Mouse (Mus musculus) midbrain, embryonic 16.5 days (tissue): ENCODE results near the gene Trim15. TPM values are rescaled to one million over a fixed set of nuclear protein-coding genes. Genes with fewer than 3 reads are reported as not detected.

Experiments used
- ATAC-seq: fragments of 200-750 bp; cut with Nextera tagmentation; 2 replicates; pipeline ENCODE4 v1.8.0; 2017; ENCODE audit warnings: moderate TSS enrichment
- H3K27ac ChIP-seq: fragments of 300-500 bp; sonication (generic); 2 replicates; pipeline ENCODE4 v1.5.1; 2014; ENCODE audit warnings: mild to moderate bottlenecking, low read length, mixed read lengths
- H3K27me3 ChIP-seq: fragments of 300-500 bp; sonication (generic); 2 replicates; pipeline ENCODE4 v1.6.1; 2014; ENCODE audit warnings: low read depth, low read length, mixed read lengths; ENCODE audit not compliant: control insufficient read depth, insufficient read depth
- H3K36me3 ChIP-seq: fragments of 300-500 bp; sonication (generic); 2 replicates; pipeline ENCODE4 v1.6.1; 2014; ENCODE audit warnings: mild to moderate bottlenecking, low read length, moderate library complexity, mixed read lengths; ENCODE audit not compliant: control insufficient read depth, insufficient read depth
- H3K4me1 ChIP-seq: fragments of 300-500 bp; sonication (generic); 2 replicates; pipeline ENCODE4 v1.6.1; 2014; ENCODE audit warnings: mild to moderate bottlenecking, low read length, mixed read lengths; ENCODE audit not compliant: control insufficient read depth, insufficient read depth
- H3K4me2 ChIP-seq: fragments of 300-500 bp; sonication (generic); 2 replicates; pipeline ENCODE4 v1.6.1; 2014; ENCODE audit warnings: mild to moderate bottlenecking, low read length, mixed read lengths
- H3K4me3 ChIP-seq: fragments of 300-500 bp; sonication (generic); 2 replicates; pipeline ENCODE4 v1.5.1; 2014; ENCODE audit warnings: low read depth, mild to moderate bottlenecking, low read length, moderate library complexity, mixed read lengths
- H3K9ac ChIP-seq: fragments of 300-500 bp; sonication (generic); 2 replicates; pipeline ENCODE4 v1.6.1; 2014; ENCODE audit warnings: low read depth, low read length, mixed read lengths
- H3K9me3 ChIP-seq: fragments of 300-500 bp; sonication (generic); replicated peaks from 2 replicates; pipeline ENCODE4 v1.6.1; 2014; ENCODE audit warnings: mild to moderate bottlenecking, low read length, mixed read lengths; ENCODE audit not compliant: control insufficient read depth, poor library complexity, severe bottlenecking
- WGBS: fragments of 180-500 bp; shearing (Covaris S2); extraction: QIAGEN DNeasy Blood & Tissue Kit; methylation state at CpG from one replicate; pipeline ENCODE4 v1.1.7; 2014; 5-methylcytosine and 5-hydroxymethylcytosine counted together
- polyA plus RNA-seq: library from polyadenylated mRNA; unstranded; fragments of >200 nt; fragmentation: Nextera tagmentation; extraction: Ambion mirVana; gene quantifications from 2 replicates; pipeline ENCODE4 v1.2.1, GENCODE M21; 2015

Gene Trim15
- polyA plus RNA-seq, 1 experiment from 2014 or later, result 0.89 TPM

DNA sequence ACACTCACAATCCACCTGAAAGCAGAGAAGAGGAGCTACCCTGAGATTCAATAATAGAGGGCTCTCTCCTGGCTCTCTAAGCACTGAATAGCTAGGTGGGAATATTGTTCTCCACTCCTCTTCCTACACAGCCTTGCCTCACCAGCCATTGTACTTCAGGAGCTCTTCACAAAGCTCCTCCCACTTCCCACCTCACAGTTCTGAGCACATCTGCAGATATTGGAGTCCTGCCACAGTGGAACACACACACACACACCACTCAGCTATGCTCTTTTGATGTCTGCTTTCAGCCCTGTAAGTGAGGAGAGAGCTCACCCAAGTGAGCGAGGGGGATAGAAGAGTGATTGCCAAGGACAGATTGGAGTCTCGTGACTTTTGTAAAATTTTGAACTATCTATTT lies 16.3 kb upstream of the Trim15 start:
- Histone ChIP-seq H3K36me3 (no peaks in the 10 kb centered on the region), H3K9me3 (no peaks in the 10 kb centered on the region), H3K4me3 (no peak overlapping the region), H3K4me2 (no peak overlapping the region), H3K4me1 (no peaks in the 10 kb centered on the region), H3K27ac (no peak overlapping the region), H3K9ac (no peak overlapping the region), H3K27me3 (no peaks in the 10 kb centered on the region)
- WGBS, result 70% methylated on average over 2 of the region's 2 CpGs
- no peak for ATAC-seq

DNA sequence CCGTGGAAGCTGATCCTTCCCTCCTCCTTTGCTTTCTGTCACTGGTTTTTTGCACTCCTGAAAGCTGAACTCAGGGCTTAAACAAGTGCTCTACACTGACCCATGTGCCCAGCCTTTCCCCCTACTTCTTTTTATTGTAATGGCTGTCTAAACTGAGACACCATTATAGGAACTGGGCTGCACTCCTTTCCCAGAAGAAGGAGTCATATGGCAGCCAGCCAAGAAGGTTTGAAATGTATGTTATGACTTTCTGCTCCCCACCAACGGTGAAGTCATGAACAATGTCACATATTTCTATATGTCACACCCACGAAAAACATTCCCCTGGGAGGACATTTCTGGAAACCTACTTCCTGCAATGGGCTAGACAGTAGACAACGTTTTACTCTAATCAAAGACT lies 7.6 kb upstream of the Trim15 start:
- H3K4me1 ChIP-seq, result no peaks in the 10 kb centered on the region
- no peaks in the 10 kb centered on the region for H3K9me3 ChIP-seq
- H3K4me2 ChIP-seq, result no peak overlapping the region
- WGBS, result 77% methylated on average over 4 of the region's 4 CpGs
- H3K27me3 ChIP-seq, result no peaks in the 10 kb centered on the region
- ATAC-seq, result no peak
- H3K36me3 ChIP-seq, result no peaks in the 10 kb centered on the region
- no peak overlapping the region for H3K4me3 ChIP-seq
- no peak overlapping the region for H3K9ac ChIP-seq
- no peak overlapping the region for H3K27ac ChIP-seq

DNA sequence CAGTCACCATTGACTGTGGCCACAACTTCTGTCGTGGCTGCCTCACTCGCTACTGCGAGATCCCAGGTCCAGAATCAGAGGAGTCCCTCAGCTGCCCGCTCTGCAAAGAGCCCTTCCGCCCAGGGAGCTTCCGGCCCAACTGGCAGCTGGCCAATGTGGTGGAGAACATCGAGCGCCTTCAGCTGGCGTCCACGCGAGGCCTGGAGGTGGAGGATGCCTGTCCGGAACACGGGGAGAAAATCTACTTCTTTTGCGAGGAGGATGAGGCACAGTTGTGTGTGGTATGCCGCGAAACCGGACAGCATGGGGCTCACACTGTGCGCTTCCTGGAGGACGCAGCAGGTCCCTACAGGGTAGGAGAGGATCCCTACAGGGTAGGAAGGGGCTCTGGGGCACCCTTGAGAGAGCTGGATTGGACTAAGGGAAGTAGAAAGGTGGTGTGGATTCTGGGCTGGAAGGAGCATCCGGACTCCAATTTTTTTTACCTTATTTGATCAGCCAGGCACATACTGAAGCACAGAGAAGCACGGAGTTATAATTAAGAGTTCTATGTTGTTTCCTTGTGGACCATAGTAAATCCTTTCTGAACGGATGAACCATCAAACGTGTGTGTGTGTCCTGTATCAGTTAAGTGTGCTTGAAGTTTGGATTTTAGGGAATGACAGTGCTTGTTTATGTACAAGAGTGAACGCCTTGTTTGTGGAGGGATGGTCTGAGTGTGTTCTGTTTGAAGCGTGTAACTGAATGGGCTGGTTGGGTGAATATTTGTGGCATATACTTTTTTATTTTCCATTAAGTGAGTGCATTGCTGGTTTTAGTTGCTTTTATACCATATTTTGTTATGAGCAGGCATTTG lies 3.2 kb upstream of the Trim15 start:
- Histone ChIP-seq H3K9ac (no peak overlapping the region), H3K36me3 (no peaks in the 10 kb centered on the region), H3K4me3 (no peak overlapping the region), H3K27me3 (peaks cover 10% of the 10 kb centered on the region), H3K4me1 (0 out of 2 replicates have a peak, but pooled peaks cover 3% of the 10 kb centered on the region), H3K9me3 (no peaks in the 10 kb centered on the region), H3K4me2 (no peak overlapping the region), H3K27ac (no peak overlapping the region)
- ATAC-seq, result no peak
- 80% methylated on average over 25 of the region's 25 CpGs for WGBS

DNA sequence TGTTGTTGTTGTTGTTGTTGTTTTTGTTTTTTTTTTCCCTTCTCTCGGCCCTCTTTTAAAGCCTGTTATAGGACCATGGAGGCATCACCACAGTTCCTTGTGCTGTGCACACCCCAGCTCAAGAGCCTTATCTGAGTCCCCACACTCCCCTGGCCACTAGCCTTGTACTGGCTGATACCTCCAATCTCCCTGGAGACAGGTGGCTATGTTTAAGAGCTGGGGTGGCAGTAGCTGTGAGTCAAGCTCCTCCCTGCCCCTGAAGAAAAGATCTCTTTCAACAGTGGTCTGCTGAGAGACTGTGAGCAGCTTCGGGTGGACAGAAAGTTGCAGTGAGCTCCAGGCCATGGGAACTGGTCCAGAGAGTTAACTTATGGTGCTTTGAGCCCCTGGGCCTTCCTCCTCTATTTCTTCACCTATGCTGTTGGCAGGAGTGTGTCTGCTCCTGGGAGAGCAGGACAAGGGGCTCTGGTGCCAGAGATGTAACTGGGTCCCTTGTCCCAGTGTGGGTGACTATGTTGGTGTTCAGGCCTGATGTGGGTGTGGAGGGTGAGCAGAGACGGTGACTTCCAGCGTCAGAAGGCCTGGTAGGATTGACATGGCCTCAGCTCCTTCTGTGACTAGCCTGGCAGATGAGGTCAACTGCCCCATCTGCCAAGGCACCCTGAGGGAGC lies 2.4 kb upstream of the Trim15 start, which contains the start of gene Trim10:
Trim10 (plus strand) TSS at position 291 of the 671 bp plus-strand sequence.
- ATAC-seq, result no peak
- no peaks in the 10 kb centered on the region for H3K9me3 ChIP-seq
- H3K27me3 ChIP-seq, result peaks cover 14% of the 10 kb centered on the region
- 0 out of 2 replicates have a peak, but pooled peaks cover 3% of the 10 kb centered on the region for H3K4me1 ChIP-seq
- H3K4me3 ChIP-seq, result no peak within 1 kb of the TSS
- no peak within 1 kb of the TSS for H3K27ac ChIP-seq
- 80% methylated on average over 4 of the region's 4 CpGs for WGBS
- H3K36me3 ChIP-seq, result no peaks in the 10 kb centered on the region
- H3K4me2 ChIP-seq, result no peak within 1 kb of the TSS
- H3K9ac ChIP-seq, result no peak within 1 kb of the TSS

DNA sequence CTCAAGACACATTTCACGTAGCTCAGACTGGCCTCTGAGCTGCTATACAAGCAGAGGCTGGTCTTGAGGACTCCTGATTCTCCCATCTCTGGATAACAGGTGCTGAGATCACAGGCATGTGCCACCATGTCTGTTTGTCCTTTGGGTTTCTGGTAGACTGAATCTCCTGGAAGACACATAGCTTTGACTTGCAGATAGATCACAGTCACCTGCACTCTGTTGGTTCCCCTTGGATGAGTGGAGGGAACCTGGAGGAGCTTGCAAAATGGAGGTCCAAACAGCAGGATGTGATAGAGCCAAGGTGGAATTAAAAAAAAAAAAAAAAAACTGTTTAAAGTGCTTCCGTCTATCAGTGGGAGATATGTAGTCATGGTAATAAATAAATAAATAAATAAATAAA lies 1.8 kb upstream of the Trim15 start:
- H3K4me1 ChIP-seq, result 0 out of 2 replicates have a peak, but pooled peaks cover 3% of the 10 kb centered on the region
- no peak overlapping the region for H3K9ac ChIP-seq
- no peak overlapping the region for H3K27ac ChIP-seq
- H3K36me3 ChIP-seq, result no peaks in the 10 kb centered on the region
- no peak for ATAC-seq
- peaks cover 14% of the 10 kb centered on the region for H3K27me3 ChIP-seq
- no peak overlapping the region for H3K4me3 ChIP-seq
- H3K4me2 ChIP-seq, result no peak overlapping the region
- no peaks in the 10 kb centered on the region for H3K9me3 ChIP-seq
- 88% methylated on average over 2 of the region's 2 CpGs for WGBS

DNA sequence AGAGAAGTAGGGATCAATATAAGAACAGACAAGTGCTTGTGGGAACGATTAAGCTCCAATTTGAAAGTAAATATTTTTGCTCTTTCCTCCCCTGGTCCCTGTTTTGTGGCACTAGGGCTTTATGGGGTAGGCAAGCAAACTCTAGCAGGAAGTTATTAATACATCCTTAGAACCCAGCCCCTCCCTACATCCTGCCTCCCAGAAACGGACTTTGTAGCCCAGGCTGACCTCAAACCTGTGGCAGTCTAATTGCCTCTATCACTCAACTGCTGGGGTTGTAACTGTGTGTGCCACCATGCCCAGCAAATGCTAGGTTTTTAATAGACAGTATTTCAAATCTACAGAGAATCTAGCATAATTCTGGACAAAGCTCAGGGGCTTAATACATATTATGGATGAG lies 5.3 kb downstream of the Trim15 start:
- no peak overlapping the region for H3K9ac ChIP-seq
- WGBS, result 71% methylated on average over 2 of the region's 2 CpGs
- no peak overlapping the region for H3K4me2 ChIP-seq
- no peak for ATAC-seq
- H3K9me3 ChIP-seq, result no peaks in the 10 kb centered on the region
- peaks cover 22% of the 10 kb centered on the region for H3K36me3 ChIP-seq
- H3K27me3 ChIP-seq, result peaks cover 7% of the 10 kb centered on the region
- H3K4me1 ChIP-seq, result no peaks in the 10 kb centered on the region
- H3K27ac ChIP-seq, result no peak overlapping the region
- H3K4me3 ChIP-seq, result no peak overlapping the region

DNA sequence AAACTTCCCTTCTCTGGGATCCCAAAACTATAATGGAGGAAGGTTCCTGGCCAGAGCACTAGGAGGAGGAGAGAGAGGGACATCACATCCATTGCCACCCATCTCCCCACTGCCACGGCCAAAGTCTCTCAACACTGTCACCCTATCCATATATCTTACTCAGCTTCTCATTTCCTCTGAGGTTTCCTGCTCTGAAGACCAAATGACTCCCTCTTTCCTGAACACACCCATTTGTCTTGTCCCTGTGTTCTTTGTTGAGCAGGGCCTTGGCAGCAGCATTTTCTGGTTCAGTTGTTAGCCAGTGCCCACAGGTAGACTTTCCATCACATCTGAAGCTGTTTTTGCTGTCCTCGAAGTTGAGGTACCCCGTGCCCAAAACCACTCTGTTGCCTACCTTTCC lies 8.8 kb downstream of the Trim15 start:
- Histone ChIP-seq H3K36me3 (peaks cover 51% of the 10 kb centered on the region), H3K27ac (no peak overlapping the region), H3K9me3 (no peaks in the 10 kb centered on the region), H3K4me1 (no peaks in the 10 kb centered on the region), H3K4me3 (no peak overlapping the region), H3K4me2 (no peak overlapping the region), H3K9ac (no peak overlapping the region), H3K27me3 (no peaks in the 10 kb centered on the region)
- WGBS, result 98% methylated on average over 3 of the region's 3 CpGs
- ATAC-seq, result no peak

DNA sequence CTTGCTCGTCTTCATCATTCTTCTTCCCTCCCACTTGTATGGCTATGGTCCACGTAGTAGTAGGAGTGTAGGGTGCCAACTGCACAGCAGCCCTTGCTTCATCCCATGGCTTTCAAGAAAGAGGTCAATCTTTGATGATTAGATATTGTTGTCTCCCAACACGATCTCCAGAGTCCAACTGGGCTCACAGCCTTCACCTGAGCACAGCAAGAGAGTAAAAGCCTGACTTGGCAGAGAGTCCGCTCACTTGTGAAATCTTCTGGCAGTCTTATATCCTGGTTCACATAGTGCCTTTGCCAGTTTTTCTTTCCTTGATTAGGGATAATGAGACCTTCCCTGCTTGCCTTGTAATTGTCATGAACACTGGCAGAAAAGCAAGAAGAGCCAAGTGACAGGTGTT lies 10.8 kb downstream of the Trim15 start:
- H3K36me3 ChIP-seq, result peaks cover 68% of the 10 kb centered on the region
- WGBS, result 95% methylated on average over 4 of the region's 4 CpGs
- H3K4me2 ChIP-seq, result no peak overlapping the region

DNA sequence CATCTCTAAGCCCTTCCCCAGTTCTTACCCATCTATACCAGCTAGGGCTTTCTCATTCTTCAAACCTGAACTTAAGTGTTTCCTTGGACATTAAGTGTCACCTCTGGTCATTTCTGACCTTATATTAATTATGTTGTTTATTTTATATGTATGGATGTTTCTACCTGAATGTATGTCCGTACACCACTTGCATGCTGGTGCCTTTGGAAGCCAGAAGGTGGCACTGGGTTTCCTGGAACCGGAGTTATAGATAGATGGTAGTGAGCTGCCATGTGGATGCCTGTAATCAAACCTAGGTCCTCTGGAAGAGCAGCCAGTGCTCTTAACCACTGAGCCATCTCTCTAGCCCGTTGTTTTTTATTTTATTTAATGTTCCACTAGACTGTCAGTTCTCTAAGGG lies 11.5 kb downstream of the Trim15 start:
- Histone ChIP-seq H3K27me3 (no peaks in the 10 kb centered on the region), H3K9me3 (no peaks in the 10 kb centered on the region), H3K4me2 (no peak overlapping the region), H3K4me1 (0 out of 2 replicates have a peak, but pooled peaks cover 2% of the 10 kb centered on the region), H3K36me3 (peaks cover 71% of the 10 kb centered on the region), H3K27ac (no peak overlapping the region), H3K4me3 (no peak overlapping the region), H3K9ac (no peak overlapping the region)
- no peak for ATAC-seq
- WGBS, result 97% methylated on average over 3 of the region's 3 CpGs

More for the DNA sequence above, 10.8 kb downstream of the Trim15 start:
- H3K27me3 ChIP-seq, result no peaks in the 10 kb centered on the region
- no peak overlapping the region for H3K4me3 ChIP-seq
- no peak overlapping the region for H3K9ac ChIP-seq
- H3K27ac ChIP-seq, result no peak overlapping the region
- H3K4me1 ChIP-seq, result 0 out of 2 replicates have a peak, but pooled peaks cover 1% of the 10 kb centered on the region
- no peaks in the 10 kb centered on the region for H3K9me3 ChIP-seq
- no peak for ATAC-seq
